Mouse (Mus musculus): ENCODE data around the gene Pds5a. TPM values are rescaled to one million over a fixed set of nuclear protein-coding genes. Genes with fewer than 3 reads are reported as not detected.
"Not testable (repeated sequence)": the region's sequence is repeated elsewhere in the genome, so short reads cannot be mapped to it uniquely, and the experiment has no call there.

Gene Pds5a
- polyA plus RNA-seq (2016; fragmentation: Nextera tagmentation; extraction: Ambion mirVana), result 52.6 and 59.4 TPM in 2 replicates

DNA sequence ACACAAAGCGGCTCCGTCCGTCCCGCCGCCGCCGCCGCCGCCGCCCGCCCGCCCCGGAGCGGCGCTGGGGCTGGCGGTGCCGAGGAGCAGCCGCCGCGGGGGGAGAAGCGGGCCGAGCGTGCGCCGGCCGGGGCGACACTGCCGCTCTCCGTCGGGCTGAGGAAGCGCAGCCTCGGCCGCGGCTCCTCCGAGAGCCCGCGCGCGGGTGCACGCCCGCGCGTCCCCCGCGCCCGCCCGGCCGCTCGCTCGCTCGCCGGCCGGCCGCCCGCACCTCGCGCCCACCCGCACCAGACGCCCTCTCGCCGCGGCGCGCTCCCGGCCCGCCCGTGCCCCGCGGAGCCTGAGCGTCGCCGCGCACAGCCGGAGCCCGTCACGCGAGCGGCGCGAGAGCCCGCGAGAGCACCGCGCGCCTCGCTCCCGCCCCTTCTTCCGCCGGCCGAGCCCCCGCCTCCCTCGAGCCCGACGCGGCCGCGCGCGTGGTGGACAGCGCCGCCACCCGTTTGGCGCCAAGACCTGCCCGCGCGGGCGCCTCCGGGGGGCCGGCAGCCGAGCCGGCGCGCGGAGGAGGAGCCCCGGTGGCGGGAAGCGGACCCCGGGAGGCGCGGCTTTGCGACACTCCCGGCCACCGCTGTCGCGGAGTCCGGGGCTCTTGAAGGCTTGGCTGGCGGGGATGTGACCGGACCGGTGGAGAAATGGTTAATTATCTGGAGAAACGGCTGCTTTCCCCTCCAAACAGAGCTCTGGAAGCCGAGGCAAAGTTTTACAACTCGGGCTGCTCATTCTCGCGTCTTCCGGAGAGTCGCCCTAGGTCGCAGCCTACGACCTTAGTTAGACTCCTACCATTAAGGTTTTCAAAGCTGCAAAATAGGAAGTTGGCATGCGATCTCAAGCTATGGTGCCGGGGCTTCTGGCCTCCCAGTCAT is at the start of gene Pds5a:
Gene Pds5a, minus strand, starts transcription at position 438 of the 923 bp plus-strand sequence.
- peaks cover 29% of the 10 kb centered on the region for H3K36me3 ChIP-seq
- H3K4me2 ChIP-seq, result peak within 1 kb of the TSS; percentile 87
- peak within 1 kb of the TSS; percentile 98 for H3K4me3 ChIP-seq
- H3K27ac ChIP-seq, result peak within 1 kb of the TSS; percentile 98
- H3K9ac ChIP-seq, result peak within 1 kb of the TSS; percentile 99
- peak; percentile 87 for ATAC-seq
- no peaks in the 10 kb centered on the region for H3K9me3 ChIP-seq (replicated peaks)
- H3K4me1 ChIP-seq, result peaks cover 44% of the 10 kb centered on the region
- no peaks in the 10 kb centered on the region for H3K27me3 ChIP-seq (replicated peaks)
- under 1% methylated on average over 110 of the region's 140 CpGs for WGBS (ENCODE audit: insufficient replicate concordance)

DNA sequence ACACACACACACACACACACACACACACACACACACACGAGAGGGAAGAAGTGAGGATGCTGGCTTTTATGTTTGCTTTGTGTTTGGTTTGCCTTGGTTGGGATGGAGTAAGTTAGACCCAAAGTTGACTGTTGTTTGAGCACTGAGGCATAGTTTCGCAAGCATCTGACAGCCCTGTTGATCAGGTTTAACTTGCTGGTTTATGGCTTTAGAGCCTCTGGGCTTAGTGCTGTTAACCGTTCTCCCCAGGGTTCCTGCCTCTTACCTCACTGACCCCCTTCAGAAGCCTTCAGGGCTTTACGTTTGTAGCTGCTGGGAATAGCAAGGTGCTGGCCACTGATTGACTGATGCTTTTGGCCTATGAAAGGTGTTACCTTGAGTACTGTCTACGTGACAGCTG is 48.8 kb upstream of the Pds5a start:
- Histone ChIP-seq H3K4me2 (no peak overlapping the region), H3K9ac (no peak overlapping the region), H3K36me3 (no peaks in the 10 kb centered on the region), H3K4me1 (peaks cover 6% of the 10 kb centered on the region; the same call in 1 of the 2 replicates), H3K27me3 (replicated peaks) (no peaks in the 10 kb centered on the region), H3K4me3 (no peak overlapping the region), H3K27ac (no peak overlapping the region), H3K9me3 (replicated peaks) (no peaks in the 10 kb centered on the region)
- no peak for ATAC-seq
- 64% methylated on average over 5 of the region's 5 CpGs for WGBS (ENCODE audit: insufficient replicate concordance)

DNA sequence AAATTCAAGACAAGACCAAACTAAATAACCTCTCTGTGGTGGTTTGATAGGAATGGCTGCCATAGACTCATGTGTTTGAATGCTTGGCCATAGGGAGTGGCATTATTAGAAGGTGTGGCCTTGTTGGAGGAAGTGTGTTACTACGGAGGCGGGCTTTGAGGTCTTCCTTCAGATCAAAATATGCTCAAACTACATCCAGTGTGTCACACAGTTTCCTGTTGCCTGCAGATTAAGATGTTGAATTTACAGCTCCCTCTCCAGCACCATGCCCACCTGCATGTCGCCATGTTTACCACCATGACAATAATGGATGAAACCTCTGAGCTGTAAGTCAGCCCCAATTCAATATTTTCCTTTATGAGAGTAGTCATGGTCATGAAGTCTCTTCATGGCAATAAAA is 41.3 kb upstream of the Pds5a start:
- WGBS (ENCODE audit: insufficient replicate concordance), result 68% methylated on average over 3 of the region's 3 CpGs
- no peak overlapping the region for H3K27ac ChIP-seq
- no peak overlapping the region for H3K9ac ChIP-seq
- no peak overlapping the region for H3K4me2 ChIP-seq
- peak; percentile 47; the same call in 1 of the 2 replicates for ATAC-seq
- H3K36me3 ChIP-seq, result no peaks in the 10 kb centered on the region
- no peak overlapping the region for H3K4me3 ChIP-seq
- H3K9me3 ChIP-seq (replicated peaks), result no peaks in the 10 kb centered on the region
- no peaks in the 10 kb centered on the region for H3K27me3 ChIP-seq (replicated peaks)
- peaks cover 8% of the 10 kb centered on the region for H3K4me1 ChIP-seq

DNA sequence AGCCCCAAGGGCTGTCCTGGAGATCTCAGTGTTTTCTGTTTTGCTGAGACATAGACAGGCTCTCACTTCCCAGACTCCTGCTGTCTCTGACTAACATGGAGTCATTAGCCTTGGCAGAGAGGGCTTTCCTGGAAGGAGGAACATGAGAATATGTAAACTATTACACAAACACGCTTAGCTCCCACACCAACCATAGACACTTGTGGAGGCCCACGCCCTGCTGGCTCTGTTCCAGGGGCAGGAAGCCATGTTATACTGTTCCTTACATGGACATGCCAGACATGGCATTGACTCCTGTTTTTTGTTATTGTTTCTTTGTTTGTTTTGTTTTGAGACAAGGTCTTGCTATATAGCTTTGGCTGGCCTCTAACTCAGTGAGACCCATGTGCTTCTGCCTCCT is 37.5 kb upstream of the Pds5a start:
- no peaks in the 10 kb centered on the region for H3K36me3 ChIP-seq
- H3K27me3 ChIP-seq (replicated peaks), result no peaks in the 10 kb centered on the region
- ATAC-seq, result no peak
- 87% methylated on average over 2 of the region's 2 CpGs for WGBS (ENCODE audit: insufficient replicate concordance)
- no peaks in the 10 kb centered on the region for H3K9me3 ChIP-seq (replicated peaks)
- H3K4me2 ChIP-seq, result no peak overlapping the region
- H3K9ac ChIP-seq, result no peak overlapping the region
- no peak overlapping the region for H3K4me3 ChIP-seq
- no peak overlapping the region for H3K27ac ChIP-seq
- H3K4me1 ChIP-seq, result peaks cover 35% of the 10 kb centered on the region

DNA sequence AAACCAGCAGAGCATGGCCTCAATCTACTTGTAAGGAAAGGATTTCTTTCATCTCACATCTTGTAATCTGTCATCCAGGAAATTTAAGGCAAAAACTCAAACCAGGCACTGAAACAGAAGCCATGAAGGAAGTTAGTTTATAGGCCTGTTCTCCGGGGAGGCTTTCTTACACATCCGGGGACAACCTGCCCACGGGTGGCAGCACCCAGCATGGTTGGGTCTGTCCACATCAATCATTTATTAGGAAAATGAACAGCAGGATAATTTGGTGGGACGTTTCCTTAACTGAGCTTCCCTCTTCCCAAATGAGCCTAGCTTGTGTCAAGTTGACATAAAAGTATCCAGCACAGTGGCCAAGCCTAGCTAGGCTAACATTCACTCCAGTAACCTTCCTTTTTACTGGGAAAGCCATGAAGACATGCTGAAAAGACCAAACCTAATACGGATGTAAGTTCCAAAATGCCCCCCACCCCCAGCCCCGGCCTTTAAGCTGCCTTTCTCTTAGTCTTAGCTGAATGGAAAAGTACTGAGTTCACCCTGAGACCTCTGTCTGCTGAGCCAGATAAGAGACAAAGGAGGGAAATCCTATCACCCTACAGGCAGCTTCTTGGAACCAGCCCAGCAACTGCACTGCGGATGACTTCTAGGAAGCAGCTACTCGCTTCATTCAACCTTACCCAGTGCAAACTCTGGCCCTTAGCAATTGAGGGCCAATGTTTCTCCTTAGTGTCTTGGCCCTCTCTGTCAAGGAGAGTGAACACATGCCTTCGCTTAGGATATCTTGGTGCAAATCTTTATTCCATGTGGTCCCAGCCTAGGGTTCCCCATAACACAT is 33.3 kb upstream of the Pds5a start:
- peak; percentile 99 for ATAC-seq
- H3K9me3 ChIP-seq (replicated peaks), result no peaks in the 10 kb centered on the region
- H3K9ac ChIP-seq, result peak overlapping the region; percentile 59
- H3K27me3 ChIP-seq (replicated peaks), result no peaks in the 10 kb centered on the region
- H3K4me1 ChIP-seq, result peaks cover 54% of the 10 kb centered on the region
- 13% methylated on average over 9 of the region's 9 CpGs for WGBS (ENCODE audit: insufficient replicate concordance)
- H3K4me2 ChIP-seq, result peak overlapping the region; percentile 52
- H3K4me3 ChIP-seq, result 0 out of 2 replicates have a peak overlapping the region, but pooled peaks have one; percentile 4
- H3K36me3 ChIP-seq, result no peaks in the 10 kb centered on the region
- H3K27ac ChIP-seq, result peak overlapping the region; percentile 93

DNA sequence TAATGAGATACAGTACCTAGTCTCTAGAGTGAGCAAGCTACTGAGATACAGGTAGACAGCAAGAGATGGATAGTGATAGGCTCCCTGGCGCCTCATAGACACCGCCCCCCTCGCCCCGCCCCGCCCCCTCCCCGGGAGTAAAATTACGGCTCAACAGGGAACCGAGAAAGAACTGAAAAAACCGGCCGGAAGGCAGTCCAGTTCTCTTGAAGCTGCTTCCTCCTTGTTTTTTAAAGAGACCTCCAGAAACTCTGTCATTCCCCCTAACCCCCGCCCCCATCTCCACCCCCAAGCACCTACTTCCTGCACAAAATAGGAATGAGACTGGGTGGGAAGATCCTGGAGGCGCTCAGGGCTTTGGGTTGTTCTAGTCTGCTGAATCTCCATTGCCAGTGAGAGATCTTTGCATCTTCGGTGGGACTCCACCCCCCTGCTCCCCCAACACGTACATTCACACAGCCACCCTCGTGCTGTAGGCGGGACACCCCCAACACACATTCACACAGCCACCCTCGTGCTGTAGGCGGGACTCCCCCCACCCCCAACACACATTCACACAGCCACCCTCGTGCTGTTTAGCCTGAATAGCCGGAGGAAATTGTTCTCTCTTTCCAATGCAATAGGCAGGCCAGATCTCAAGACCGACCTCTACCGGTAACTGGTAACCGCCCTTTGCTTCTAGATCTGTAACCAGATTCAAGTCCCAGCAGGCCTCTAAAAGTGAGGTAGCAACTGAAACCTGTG is 26.4 kb upstream of the Pds5a start:
- Histone ChIP-seq H3K9ac (peak overlapping the region; percentile 76), H3K27me3 (replicated peaks) (no peaks in the 10 kb centered on the region), H3K36me3 (no peaks in the 10 kb centered on the region), H3K27ac (peak overlapping the region; percentile 96), H3K9me3 (replicated peaks) (no peaks in the 10 kb centered on the region), H3K4me1 (peaks cover 56% of the 10 kb centered on the region), H3K4me3 (peak overlapping the region; percentile 62), H3K4me2 (peak overlapping the region; percentile 92)
- ATAC-seq, result peak; percentile 84
- 1% methylated on average over 23 of the region's 23 CpGs for WGBS (ENCODE audit: insufficient replicate concordance)

DNA sequence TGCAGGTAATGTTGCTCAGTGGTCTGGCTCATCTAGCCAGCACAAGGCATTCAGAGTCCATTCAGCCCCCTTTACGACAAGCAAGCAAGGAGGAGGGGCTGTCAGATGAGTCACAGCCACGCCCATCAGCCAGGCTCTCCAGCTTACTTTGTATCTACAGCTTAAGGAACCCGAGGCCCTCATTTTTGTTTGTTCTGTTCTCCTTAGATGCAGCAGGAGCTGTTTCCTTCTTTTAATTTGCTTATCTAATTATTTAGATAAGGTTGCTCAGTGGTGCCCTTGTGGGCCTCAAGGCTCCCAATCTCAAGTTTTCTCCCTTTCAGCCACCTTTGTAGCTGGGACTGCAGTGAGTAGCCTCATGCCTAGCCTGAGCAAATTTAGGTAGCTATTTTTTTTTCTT is 20.3 kb upstream of the Pds5a start:
- ATAC-seq, result peak; percentile 77
- 9% methylated on average over 3 of the region's 3 CpGs for WGBS (ENCODE audit: insufficient replicate concordance)
- H3K4me1 ChIP-seq, result peaks cover 28% of the 10 kb centered on the region

DNA sequence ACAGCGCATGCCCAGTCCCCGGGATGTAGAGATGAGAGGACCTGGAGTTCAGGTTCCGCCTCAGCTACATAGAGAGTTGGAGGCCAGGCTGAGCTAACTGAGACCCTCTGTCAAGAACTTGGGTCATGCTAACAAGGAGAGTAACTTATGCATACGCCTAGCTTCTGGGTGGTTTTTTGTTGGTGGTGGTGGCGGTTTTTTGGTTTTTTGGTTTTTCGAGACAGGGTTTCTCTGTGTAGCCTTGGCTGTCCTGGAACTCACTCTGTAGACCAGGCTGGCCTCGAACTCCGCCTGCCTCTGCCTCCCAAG is 19.8 kb upstream of the Pds5a start:
- H3K4me3 ChIP-seq; H3K27me3 ChIP-seq (replicated peaks); H3K36me3 ChIP-seq; H3K9me3 ChIP-seq (replicated peaks): not testable (repeated sequence)
- 0 out of 2 replicates have a peak, but pooled peaks have one; percentile 28 for ATAC-seq
- WGBS (ENCODE audit: insufficient replicate concordance), result 78% methylated on average over 8 of the region's 8 CpGs
- H3K9ac ChIP-seq, result peak overlapping the region; percentile 33; the same call in 1 of the 2 replicates
- H3K27ac ChIP-seq, result peak overlapping the region; percentile 72
- H3K4me2 ChIP-seq, result peak overlapping the region; percentile 19
- peaks cover 23% of the 10 kb centered on the region for H3K4me1 ChIP-seq

More for the DNA sequence above, 20.3 kb upstream of the Pds5a start:
- peak overlapping the region; percentile 72 for H3K27ac ChIP-seq
- no peaks in the 10 kb centered on the region for H3K27me3 ChIP-seq (replicated peaks)
- H3K9ac ChIP-seq, result no peak overlapping the region
- H3K9me3 ChIP-seq (replicated peaks), result no peaks in the 10 kb centered on the region
- H3K4me3 ChIP-seq, result no peak overlapping the region
- no peaks in the 10 kb centered on the region for H3K36me3 ChIP-seq
- H3K4me2 ChIP-seq, result peak overlapping the region; percentile 19

DNA sequence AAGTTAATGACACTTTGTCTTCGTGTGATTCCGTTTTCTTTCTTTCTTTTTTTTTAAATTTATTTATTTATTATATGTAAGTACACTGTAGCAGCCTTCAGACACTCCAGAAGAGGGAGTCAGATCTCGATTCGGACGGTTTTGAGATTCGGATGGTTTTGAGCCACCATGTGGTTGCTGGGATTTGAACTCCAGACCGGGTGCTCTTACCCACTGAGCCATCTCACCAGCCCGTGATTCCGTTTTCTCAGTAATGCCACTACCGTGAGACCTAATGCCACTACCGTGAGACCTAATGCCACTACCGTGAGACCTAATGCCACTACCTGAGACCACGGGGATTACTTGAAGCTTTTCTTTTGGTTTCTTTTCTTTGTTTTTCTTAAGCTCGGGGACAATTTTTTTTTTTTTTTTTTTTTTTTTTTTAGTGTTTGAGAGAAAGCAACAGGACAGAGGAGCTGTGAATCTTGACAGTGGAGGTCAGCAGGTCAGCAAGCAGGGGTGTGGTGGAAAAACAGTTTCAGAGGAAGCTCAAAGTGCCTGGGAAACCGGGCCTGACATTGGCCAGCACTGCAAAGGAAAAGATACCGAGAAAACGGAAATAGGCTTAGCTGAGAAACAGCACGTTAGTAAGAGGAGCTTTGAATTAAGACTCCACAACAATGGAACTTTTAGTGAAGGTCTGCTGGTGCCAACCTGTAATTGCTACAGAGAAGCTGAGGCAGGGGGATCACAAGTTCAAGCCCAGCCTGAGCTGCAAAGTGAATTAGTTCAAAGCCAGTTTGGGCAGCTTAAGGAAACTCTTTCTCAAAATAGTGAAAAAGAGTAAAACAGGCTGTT is 19.2 kb upstream of the Pds5a start:
- no peaks in the 10 kb centered on the region for H3K36me3 ChIP-seq
- peaks cover 20% of the 10 kb centered on the region for H3K4me1 ChIP-seq
- no peak overlapping the region for H3K4me3 ChIP-seq
- 59% methylated on average over 18 of the region's 18 CpGs for WGBS (ENCODE audit: insufficient replicate concordance)
- ATAC-seq, result no peak
- H3K4me2 ChIP-seq, result peak overlapping the region; percentile 19
- peak overlapping the region; percentile 72 for H3K27ac ChIP-seq
- H3K9ac ChIP-seq, result peak overlapping the region; percentile 33; the same call in 1 of the 2 replicates
- H3K27me3 ChIP-seq (replicated peaks), result no peaks in the 10 kb centered on the region
- no peaks in the 10 kb centered on the region for H3K9me3 ChIP-seq (replicated peaks)

DNA sequence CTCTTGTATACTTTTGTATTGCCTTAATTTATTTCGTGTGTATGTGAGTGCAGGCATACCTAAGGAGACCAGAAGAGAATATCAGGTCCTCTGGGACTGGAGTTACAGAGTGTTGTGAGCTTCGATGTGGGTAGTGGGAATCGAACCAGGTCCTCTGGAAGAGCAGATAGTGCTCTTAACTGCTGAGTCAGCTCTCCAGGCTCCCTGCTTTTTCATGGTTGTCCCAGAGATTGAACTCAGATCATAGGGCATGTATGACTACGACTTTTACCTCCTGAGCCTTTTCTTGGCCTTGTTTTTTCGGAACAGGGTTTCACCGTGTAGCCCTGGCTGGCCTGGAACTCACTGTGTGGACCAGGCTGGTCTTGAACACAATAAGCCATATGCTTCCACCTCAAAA is 17.0 kb upstream of the Pds5a start:
- H3K9me3 ChIP-seq (replicated peaks), result no peaks in the 10 kb centered on the region
- WGBS (ENCODE audit: insufficient replicate concordance), result 76% methylated on average over 6 of the region's 6 CpGs
- no peak overlapping the region for H3K4me2 ChIP-seq
- peaks cover 12% of the 10 kb centered on the region for H3K4me1 ChIP-seq
- H3K27me3 ChIP-seq (replicated peaks), result no peaks in the 10 kb centered on the region
- no peak overlapping the region for H3K27ac ChIP-seq
- no peak overlapping the region for H3K9ac ChIP-seq
- no peak overlapping the region for H3K4me3 ChIP-seq
- ATAC-seq, result no peak
- H3K36me3 ChIP-seq, result no peaks in the 10 kb centered on the region

DNA sequence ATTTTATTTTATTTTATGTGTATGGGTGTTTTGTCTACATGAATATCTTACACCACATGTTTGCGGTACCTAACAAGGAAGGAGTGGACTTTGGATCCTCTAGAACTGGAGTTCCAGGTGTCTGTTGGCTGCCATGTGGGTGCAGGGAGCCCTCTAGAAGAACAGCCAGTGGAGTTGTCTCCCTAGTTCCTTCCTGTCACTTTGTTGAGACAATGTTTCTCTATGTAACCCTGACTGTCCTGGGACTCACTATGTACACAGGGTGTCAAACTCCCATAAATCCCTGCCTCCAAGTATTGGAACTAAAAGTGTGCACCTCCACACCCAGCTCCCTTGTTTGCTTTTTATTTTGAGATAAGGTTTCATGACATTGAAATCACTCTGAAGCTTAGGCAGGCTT is 13.4 kb upstream of the Pds5a start:
- H3K4me1 ChIP-seq, result no peaks in the 10 kb centered on the region
- no peaks in the 10 kb centered on the region for H3K9me3 ChIP-seq (replicated peaks)
- no peak overlapping the region for H3K4me2 ChIP-seq
- H3K27me3 ChIP-seq (replicated peaks), result no peaks in the 10 kb centered on the region
- no peak overlapping the region for H3K4me3 ChIP-seq
- H3K36me3 ChIP-seq, result no peaks in the 10 kb centered on the region
- H3K27ac ChIP-seq, result no peak overlapping the region
- WGBS (ENCODE audit: insufficient replicate concordance), result 96% methylated on average over 1 of the region's 1 CpGs
- no peak for ATAC-seq
- H3K9ac ChIP-seq, result no peak overlapping the region

All from liver, embryonic 12.5 days (tissue).